Mouse (Mus musculus) kidney, adult 11 months (tissue): ENCODE measurements around the gene Tmem179.

Experiments used
- DNase-seq: peaks from one replicate; pipeline ENCODE4 v3.0.0; 2022

Tmem179 gene

DNA sequence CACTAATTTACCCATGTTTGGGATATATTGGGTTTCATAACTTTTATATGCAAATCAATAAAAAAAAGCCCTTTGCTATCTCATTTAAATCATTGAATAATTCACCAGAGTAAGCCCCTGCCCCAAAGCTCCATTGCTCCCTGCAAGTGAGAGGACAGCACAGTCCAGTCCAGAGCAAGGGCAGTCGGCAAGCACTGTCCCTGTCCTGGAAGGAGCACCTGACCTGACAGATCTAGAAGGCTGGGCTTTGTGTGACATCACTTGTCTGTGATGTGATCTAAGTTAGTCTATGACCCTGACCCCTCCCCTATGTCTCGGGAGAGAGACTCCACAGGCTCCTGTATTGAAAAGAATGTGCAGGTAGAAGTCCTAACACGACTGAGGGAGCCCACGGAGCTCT is 17.2 kb upstream of the Tmem179 start:
- DNase-seq = no peak

DNA sequence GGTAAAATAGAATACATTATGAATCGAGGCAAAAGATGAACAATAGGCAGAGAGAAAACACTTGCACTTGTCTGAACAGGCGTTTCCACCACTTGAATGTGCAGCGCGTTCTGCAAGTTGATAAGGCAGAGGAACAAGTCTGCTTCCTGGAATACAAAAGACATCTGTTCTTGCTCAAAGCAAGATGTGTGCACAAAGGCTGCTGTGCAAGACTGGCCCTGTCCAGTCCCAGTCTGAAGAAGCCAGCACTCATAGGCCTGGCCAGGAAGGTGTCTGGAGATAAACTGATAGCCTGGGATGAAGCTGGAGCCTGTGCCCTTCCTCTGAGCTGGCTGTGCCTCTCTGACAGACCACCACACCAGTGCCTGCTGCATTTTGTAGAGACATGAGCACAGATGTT is 1.6 kb upstream of the Tmem179 start:
- DNase-seq = no peak

GRCm38 (mm10) chr12:112514897-112515296 is 1.6 kb downstream of the Tmem179 start:
- no peak for DNase-seq

GRCm38 (mm10) chr12:112510733-112511372 is 5.7 kb downstream of the Tmem179 start:
- DNase-seq = no peak

DNA sequence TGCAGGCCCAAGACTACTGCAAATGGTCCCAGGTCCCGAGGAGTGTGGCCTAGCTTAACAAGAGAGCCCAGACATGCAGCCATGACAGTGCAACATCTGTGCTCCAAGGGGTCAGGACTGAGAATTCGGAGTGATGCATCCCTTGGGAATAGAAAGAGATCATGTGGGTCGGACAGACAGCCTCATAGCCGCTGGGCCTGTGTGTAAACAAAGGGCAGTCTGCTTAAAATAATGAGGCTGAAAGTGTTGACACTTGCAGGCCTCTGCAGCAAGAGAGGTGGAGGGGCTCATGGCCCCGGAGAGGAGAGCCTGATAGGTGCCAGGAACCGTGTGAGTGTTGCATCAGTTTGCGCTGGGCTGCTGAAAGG is 6.2 kb downstream of the Tmem179 start:
- DNase-seq = no peak

DNA sequence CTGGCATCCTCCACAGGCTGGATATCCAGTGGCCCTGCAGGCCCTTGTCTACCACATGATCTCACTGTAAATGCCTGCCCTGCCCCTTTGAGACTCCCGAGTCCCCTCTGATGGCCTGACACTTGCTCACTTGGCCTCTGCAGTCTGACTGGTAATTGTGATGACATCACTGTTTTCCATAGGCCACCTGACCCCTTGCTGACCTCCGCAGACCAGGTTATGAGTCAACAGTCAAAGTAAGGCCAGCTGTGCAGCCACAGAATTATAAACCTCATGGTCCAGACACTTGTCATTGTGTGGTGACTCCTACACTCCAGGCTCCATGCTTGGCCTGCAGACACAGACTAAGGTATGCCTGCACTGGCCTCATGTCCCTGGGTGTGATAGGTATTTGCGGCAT is 8.6 kb downstream of the Tmem179 start:
- DNase-seq = no peak

GRCm38 (mm10) chr12:112507264-112507663 is 9.3 kb downstream of the Tmem179 start:
- no peak for DNase-seq

DNA sequence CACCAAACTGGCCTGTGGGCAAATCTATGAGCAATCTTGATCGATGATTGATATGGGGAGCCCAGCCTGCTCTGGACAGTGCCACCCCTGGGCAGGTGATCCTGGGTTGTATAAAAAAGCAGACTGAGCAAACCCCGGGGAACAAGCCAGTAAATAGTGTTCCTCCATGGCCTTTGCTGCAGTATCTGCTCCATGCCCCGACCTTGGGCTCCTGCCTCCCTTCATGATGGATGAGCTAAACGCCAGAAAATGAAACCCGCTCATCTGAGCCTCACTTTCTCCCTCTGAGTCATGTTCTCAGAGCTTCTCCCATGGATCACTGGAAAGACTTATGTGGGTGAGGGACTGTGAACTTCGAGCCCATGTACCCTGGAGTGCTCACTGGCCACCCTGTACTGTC is 10.3 kb downstream of the Tmem179 start:
- DNase-seq = no peak

DNA sequence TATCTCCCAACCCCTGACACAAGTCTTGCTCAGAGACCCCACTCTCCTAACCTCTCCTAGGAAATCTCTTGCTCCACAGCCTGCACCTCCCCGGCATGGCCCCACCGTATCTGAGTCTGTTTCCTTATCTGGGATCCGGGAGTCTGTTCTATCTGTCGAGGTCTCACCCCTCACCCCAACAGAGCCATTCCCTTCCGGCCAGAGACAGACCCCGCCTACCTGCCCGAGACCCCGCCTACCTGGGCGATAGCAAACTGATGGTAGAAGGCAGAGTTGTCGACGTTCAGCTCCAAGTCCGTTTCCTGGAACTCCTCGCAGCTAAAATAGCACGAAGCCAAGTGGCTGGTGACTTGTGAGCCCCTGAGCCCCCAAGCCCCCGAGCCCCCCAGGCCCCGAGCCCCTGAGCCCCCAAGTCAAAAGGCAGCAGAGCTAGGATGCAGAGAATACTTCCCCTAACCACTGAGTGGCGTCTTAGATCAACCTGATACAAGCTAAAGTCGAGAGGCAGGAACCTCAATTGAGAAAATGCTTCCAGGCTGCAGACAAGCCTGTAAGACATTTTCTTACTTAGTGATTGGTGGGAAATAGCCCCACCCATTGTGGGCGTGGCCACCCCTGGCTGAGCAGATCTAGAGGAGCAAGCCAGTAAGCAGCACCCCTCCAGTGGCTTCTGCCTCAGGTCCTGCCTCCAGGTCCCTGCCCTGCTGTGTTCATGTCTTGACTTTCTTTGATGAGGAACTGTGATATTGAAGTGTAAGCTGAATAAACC is 13.4 kb downstream of the Tmem179 start:
- no peak for DNase-seq

DNA sequence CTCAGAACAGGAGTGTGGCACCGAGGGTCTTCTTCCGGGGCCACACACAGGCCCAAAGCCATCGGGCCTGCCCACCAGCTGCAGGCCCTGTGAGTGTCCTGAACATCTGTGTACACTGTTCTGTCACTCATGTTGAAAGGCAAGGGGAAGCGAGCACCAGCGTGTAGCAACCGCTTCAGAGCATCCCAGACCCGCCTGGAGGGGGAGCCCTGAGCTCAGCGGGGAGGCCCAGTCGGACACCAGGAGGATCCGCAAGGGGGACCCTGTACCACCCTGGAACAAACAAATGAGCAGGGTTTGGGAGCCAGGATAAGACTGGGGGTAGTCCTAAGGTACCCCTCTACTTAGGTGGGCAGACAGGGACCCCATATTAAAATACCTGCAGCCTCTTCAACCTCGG is 17.9 kb downstream of the Tmem179 start:
- DNase-seq = no peak

GRCm38 (mm10) chr12:112497731-112498130 is 18.8 kb downstream of the Tmem179 start:
- no peak for DNase-seq

DNA sequence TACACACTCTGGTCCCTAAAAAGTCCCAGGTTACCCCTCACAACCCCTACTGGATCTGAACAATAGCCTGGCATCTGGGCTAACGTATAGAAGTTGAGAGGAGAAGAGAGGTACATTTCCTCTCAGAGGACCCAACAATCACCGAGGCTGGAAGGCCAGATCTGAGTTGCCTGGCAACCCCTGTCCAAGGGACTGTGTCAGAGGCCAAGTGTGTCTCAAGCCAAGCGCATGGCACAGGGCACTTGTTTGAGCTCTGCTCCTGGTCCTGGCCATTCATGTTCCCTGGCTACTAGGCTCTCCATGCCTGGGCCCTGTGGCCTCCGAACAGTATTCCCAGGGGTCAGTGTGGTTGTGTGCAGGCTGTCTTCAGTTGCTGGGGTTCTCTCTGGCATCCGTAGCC is 20.4 kb downstream of the Tmem179 start:
- DNase-seq = no peak

DNA sequence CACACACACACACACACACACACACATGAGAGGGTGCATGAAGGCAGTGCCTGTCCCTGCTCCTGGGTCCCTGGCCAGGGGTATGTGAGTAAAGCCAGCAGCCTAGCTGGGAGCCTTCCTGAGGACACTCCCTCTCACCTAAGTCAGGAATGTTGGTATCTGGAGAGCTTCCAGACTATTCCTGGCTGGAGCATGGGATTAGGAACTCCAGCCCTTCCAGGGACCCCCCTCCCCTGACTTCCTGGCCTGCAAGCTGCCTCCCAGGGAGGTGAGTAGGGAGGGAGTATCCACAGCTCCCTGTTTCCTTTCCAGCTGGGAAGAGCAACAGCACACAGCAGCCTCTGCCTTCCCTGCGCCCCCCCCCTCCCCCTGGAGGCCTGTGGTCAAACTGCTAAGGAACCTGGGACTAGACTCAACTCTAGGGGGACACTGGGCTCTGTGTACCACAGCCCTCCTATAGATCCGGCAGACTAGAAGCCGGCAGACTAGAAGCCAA is 26.1 kb downstream of the Tmem179 start:
- peak; percentile 73 for DNase-seq

DNA sequence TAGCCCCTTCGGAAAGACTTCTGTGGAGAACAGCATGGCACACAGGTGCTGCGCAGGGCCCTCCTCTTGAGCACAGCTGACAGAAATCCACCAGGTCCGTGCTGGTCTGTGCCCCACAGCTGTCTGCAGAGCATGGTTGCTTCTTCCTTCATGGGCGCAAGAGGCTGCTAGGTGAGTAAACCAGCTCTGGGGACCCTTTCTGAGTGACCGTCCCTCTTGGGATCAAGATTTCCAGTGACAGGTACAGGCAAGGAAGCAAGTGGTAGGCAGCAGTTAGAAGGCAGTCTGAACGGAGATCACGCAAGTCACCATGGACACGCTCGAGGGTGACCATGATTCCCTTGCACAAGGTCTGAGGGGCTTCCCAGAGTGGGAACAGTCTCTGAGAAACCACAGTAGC is 27.0 kb downstream of the Tmem179 start:
- DNase-seq = no peak

GRCm38 (mm10) chr12:112489134-112489533 is 27.4 kb downstream of the Tmem179 start, which contains the start of gene A530016L24Rik:
Gene A530016L24Rik, plus strand, starts transcription at chr12:112489448.
- DNase-seq = no peak

DNA sequence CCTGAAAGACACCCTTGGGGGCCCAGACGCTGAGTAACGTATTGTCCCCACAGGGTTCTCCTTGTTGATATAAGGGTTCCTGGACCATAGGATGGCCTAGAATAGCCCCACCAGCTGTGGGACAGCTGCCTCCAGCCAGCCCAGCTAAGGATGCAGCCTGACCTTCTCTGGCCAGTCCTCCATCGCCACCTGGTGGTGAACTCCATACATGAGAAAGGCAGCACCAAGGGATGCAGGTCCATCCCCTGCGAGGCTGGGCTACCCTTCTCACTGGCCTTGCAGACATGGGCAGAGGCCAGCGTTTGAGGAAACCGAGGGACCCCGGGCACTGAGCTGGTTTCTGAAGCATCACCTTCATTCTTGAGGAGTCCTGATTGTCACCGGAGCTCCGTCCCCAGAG is 42.8 kb downstream of the Tmem179 start:
- DNase-seq = peak; percentile 72

- peak; percentile 68 for DNase-seq
Measured at GRCm38 (mm10) chr12:112470216-112470615, 46.3 kb downstream of the Tmem179 start.

DNA sequence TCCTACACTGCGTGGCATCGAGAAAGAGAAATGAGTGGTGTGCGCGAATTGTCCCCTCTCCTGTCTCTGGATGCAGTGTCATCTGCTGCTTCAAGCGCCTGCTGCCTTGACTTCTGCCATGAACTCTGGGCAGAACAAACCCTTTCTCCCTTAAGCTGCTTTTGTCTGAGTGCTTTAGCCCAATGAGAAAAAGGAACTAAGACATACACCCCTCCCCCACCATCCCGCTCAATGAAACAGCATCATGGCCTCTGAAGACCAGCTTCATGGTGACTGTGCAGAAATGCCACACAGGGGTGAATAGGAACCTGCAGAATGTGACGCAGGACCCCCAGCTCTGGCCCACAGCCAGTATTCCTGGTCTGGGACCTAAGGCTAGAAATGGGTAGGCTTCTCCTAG is 47.2 kb downstream of the Tmem179 start:
- no peak for DNase-seq

- DNase-seq = no peak
Measured at GRCm38 (mm10) chr12:112467387-112467786, 49.2 kb downstream of the Tmem179 start.

DNA sequence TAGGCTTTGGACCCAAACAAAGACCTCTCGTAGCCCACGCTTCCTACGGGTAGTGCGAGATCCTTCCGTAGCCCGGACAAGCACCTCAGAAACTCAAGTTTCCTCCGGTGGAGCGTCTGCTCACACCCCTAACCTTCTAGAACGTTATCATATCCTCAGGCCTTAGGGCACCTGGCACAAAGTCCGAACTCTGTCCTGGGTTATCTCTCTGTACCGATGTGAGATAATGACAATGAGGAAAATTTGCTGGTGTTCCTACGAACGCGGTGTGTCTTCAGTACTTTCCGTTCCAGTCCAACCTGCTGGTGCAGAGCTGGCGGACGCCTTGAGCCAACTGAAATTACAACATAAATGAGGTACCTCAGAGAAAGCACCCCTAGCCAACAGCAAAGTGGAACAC is 50.6 kb downstream of the Tmem179 start:
- DNase-seq = no peak

- DNase-seq = no peak
Measured at GRCm38 (mm10) chr12:112464516-112464915, 52.0 kb downstream of the Tmem179 start.

DNA sequence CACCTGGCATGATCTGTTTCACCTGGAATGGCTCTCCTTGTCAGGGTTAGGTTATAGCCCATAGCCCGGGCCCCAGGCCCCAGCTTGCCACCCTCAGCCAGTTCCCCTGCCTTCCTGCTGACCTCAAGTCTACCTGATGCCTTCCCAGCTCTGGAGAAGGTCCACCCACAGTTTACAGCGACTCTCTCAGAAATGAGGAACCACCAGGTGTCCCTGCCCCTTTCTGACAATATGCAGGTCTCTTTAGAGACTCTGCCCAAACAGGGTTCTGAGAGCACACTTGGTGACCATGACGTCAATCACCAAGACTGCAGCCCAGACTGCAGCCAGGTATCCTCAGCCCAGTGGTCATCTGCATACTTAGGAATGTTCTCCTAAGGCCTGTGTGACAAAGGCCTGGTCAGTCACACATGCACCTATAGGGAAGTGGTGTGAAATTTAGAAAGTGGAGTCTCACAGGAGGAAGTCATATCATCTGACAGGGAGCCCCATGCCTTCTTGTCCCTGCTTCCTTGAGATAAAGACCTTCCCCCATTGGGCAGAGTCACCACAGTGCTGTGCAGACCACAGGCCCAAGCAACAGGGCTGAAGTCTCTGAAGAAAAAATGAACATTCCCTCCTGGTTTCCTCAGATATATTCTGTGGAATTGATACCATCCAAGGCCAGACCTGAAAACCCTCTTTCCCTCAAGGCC is 52.6 kb downstream of the Tmem179 start:
- no peak for DNase-seq

- no peak for DNase-seq
Measured at GRCm38 (mm10) chr12:112463209-112463608, 53.3 kb downstream of the Tmem179 start.

GRCm38 (mm10) chr12:112462423-112462822 is 54.1 kb downstream of the Tmem179 start:
- no peak for DNase-seq
